Mouse (Mus musculus): ENCODE data around the gene Polr2l.
A peak's percentile ranks its signal among the peaks of the same experiment; 100 is the strongest.

Gene Polr2l

GRCm38 (mm10) chr7:141467230-141468030 lies 7.5 kb downstream of the Polr2l start, which contains the start of gene Cd151:
Cd151 (plus strand) TSS chr7:141467392.
- peak; percentile 91 for DNase-seq (ENCODE audit: low spot score)

- no peak for DNase-seq (ENCODE audit: low spot score)
Measured at GRCm38 (mm10) chr7:141466607-141467148, 8.3 kb downstream of the Polr2l start.

GRCm38 (mm10) chr7:141466045-141466394 lies 8.9 kb downstream of the Polr2l start:
- no peak for DNase-seq (ENCODE audit: low spot score)

- no peak for DNase-seq (ENCODE audit: low spot score)
Measured at GRCm38 (mm10) chr7:141465388-141466044, 9.4 kb downstream of the Polr2l start.

- peak; percentile 56 for DNase-seq (ENCODE audit: low spot score)
Measured at GRCm38 (mm10) chr7:141464603-141465201, 10.2 kb downstream of the Polr2l start.

GRCm38 (mm10) chr7:141463824-141464602 lies 10.9 kb downstream of the Polr2l start:
- peak; percentile 91 for DNase-seq (ENCODE audit: low spot score)

- peak; percentile 90 for DNase-seq (ENCODE audit: low spot score)
Measured at GRCm38 (mm10) chr7:141462333-141462821, 12.6 kb downstream of the Polr2l start.

GRCm38 (mm10) chr7:141461521-141462332 lies 13.2 kb downstream of the Polr2l start:
- peak; percentile 61 for DNase-seq (ENCODE audit: low spot score)

GRCm38 (mm10) chr7:141460391-141461113 lies 14.4 kb downstream of the Polr2l start, which contains the start of gene Cracr2b:
Cracr2b (plus strand) TSS chr7:141461094.
- DNase-seq (ENCODE audit: low spot score): peak; percentile 83

- DNase-seq (ENCODE audit: low spot score): no peak
Measured at GRCm38 (mm10) chr7:141460001-141460390, 14.9 kb downstream of the Polr2l start.

GRCm38 (mm10) chr7:141459301-141459711 lies 15.6 kb downstream of the Polr2l start:
- no peak for DNase-seq (ENCODE audit: low spot score)

- DNase-seq (ENCODE audit: low spot score): no peak
Measured at GRCm38 (mm10) chr7:141458661-141459060, 16.3 kb downstream of the Polr2l start.

- no peak for DNase-seq (ENCODE audit: low spot score)
Measured at GRCm38 (mm10) chr7:141457986-141458660, 16.8 kb downstream of the Polr2l start.

- DNase-seq (ENCODE audit: low spot score): no peak
Measured at GRCm38 (mm10) chr7:141457236-141457635, 17.7 kb downstream of the Polr2l start.

GRCm38 (mm10) chr7:141456739-141457138 lies 18.2 kb downstream of the Polr2l start:
- peak; percentile 72 for DNase-seq (ENCODE audit: low spot score)

GRCm38 (mm10) chr7:141455610-141456314 lies 19.2 kb downstream of the Polr2l start:
- peak; percentile 91 for DNase-seq (ENCODE audit: low spot score)

GRCm38 (mm10) chr7:141454967-141455551 lies 19.9 kb downstream of the Polr2l start, which contains the start of gene Pnpla2:
Pnpla2 (plus strand) TSS chr7:141455198.
- DNase-seq (ENCODE audit: low spot score): peak; percentile 97

GRCm38 (mm10) chr7:141453636-141454035 lies 21.3 kb downstream of the Polr2l start:
- DNase-seq (ENCODE audit: low spot score): no peak

Measured in lung, postnatal 25 days (tissue).